Mouse (Mus musculus) embryonic facial prominence, embryonic 12.5 days (tissue): ENCODE measurements around the gene Gm9821. TPM values are rescaled to one million over a fixed set of nuclear protein-coding genes. Genes with fewer than 3 reads are reported as not detected.

Experiments
- ATAC-seq: fragments of 200-750 bp; cut with Nextera tagmentation; 2 replicates; pipeline ENCODE4 v1.8.0; 2017; ENCODE audit not compliant: insufficient number of reproducible peaks, insufficient read depth, low FRiP score, low TSS enrichment
- H3K27ac ChIP-seq: fragments of 300-500 bp; sonication (generic); 2 replicates; pipeline ENCODE4 v1.5.1; 2016; ENCODE audit warnings: mild to moderate bottlenecking
- H3K27me3 ChIP-seq: fragments of 300-500 bp; sonication (generic); 2 replicates; pipeline ENCODE4 v1.6.1; 2016; ENCODE audit warnings: mild to moderate bottlenecking, moderate library complexity
- H3K36me3 ChIP-seq: fragments of 300-500 bp; sonication (generic); 2 replicates; pipeline ENCODE4 v1.6.1; 2016; ENCODE audit warnings: mild to moderate bottlenecking
- H3K4me1 ChIP-seq: fragments of 300-500 bp; sonication (generic); 2 replicates; pipeline ENCODE4 v1.6.1; 2016
- H3K4me2 ChIP-seq: fragments of 300-500 bp; sonication (generic); replicated peaks from 2 replicates; pipeline ENCODE4 v1.6.1; 2016; ENCODE audit warnings: mild to moderate bottlenecking, moderate library complexity
- H3K4me3 ChIP-seq: fragments of 300-500 bp; sonication (generic); 2 replicates; pipeline ENCODE4 v1.5.1; 2016; ENCODE audit warnings: mild to moderate bottlenecking
- H3K9ac ChIP-seq: fragments of 300-500 bp; sonication (generic); 2 replicates; pipeline ENCODE4 v1.6.1; 2016; ENCODE audit warnings: mild to moderate bottlenecking, moderate library complexity
- H3K9me3 ChIP-seq: fragments of 300-500 bp; sonication (generic); 2 replicates; pipeline ENCODE4 v1.6.1; 2016; ENCODE audit warnings: mild to moderate bottlenecking, moderate library complexity
- WGBS: fragments of 180-500 bp; shearing (Covaris S2); methylation state at CpG from one replicate; pipeline ENCODE4 v1.1.7; 2016; 5-methylcytosine and 5-hydroxymethylcytosine counted together
- polyA plus RNA-seq: library from polyadenylated mRNA; unstranded; fragments of >200 nt; fragmentation: Nextera tagmentation; extraction: Ambion mirVana; gene quantifications from 2 replicates; pipeline ENCODE4 v1.2.1, GENCODE M21; 2016

Gene Gm9821
- polyA plus RNA-seq, 1 experiment from 2014 or later, result 0.73 TPM

GRCm38 (mm10) chr2:91963443-91963932 lies 18.0 kb downstream of the Gm9821 start:
- Histone ChIP-seq H3K27me3 (0 out of 2 replicates have a peak, but pooled peaks cover 3% of the 10 kb centered on the region), H3K4me2 (peak overlapping the region; percentile 93), H3K9ac (peak overlapping the region; percentile 92), H3K9me3 (no peaks in the 10 kb centered on the region), H3K4me3 (peak overlapping the region; percentile 88), H3K27ac (peak overlapping the region; percentile 80), H3K4me1 (peaks cover 35% of the 10 kb centered on the region), H3K36me3 (no peaks in the 10 kb centered on the region)
- under 1% methylated on average over 43 of the region's 57 CpGs for WGBS
- peak; percentile 93 for ATAC-seq

- H3K9ac ChIP-seq, result no peak overlapping the region
- no peak for ATAC-seq
- H3K4me1 ChIP-seq, result peaks cover 28% of the 10 kb centered on the region
- peak overlapping the region; percentile 33 for H3K4me2 ChIP-seq
- 0 out of 2 replicates have a peak, but pooled peaks cover 3% of the 10 kb centered on the region for H3K27me3 ChIP-seq
- no peak overlapping the region; the same call in 1 of the 2 replicates for H3K27ac ChIP-seq
- peak overlapping the region; percentile 17 for H3K4me3 ChIP-seq
- no peaks in the 10 kb centered on the region for H3K36me3 ChIP-seq
- H3K9me3 ChIP-seq, result no peaks in the 10 kb centered on the region
- WGBS, result 64% methylated on average over 3 of the region's 3 CpGs
Observed at GRCm38 (mm10) chr2:91964610-91965204, 19.2 kb downstream of the Gm9821 start.

GRCm38 (mm10) chr2:91965417-91965816 lies 19.9 kb downstream of the Gm9821 start:
- Histone ChIP-seq H3K27ac (no peak overlapping the region; the same call in 1 of the 2 replicates), H3K9me3 (no peaks in the 10 kb centered on the region), H3K9ac (0 out of 2 replicates have a peak overlapping the region, but pooled peaks have one; percentile 11), H3K4me1 (peaks cover 26% of the 10 kb centered on the region), H3K4me3 (peak overlapping the region; percentile 17), H3K36me3 (no peaks in the 10 kb centered on the region), H3K27me3 (peaks cover 6% of the 10 kb centered on the region; the same call in 1 of the 2 replicates), H3K4me2 (peak overlapping the region; percentile 33)
- ATAC-seq, result no peak
- WGBS, result 13% methylated on average over 20 of the region's 20 CpGs

- Histone ChIP-seq H3K4me2 (no peak overlapping the region), H3K9me3 (no peaks in the 10 kb centered on the region), H3K4me1 (peaks cover 31% of the 10 kb centered on the region), H3K36me3 (no peaks in the 10 kb centered on the region), H3K4me3 (no peak overlapping the region), H3K27me3 (peaks cover 11% of the 10 kb centered on the region; the same call in 1 of the 2 replicates), H3K9ac (no peak overlapping the region), H3K27ac (no peak overlapping the region)
- WGBS, result 85% methylated on average over 5 of the region's 5 CpGs
- ATAC-seq, result no peak
Observed at GRCm38 (mm10) chr2:91966367-91966766, 20.9 kb downstream of the Gm9821 start.

- no peak overlapping the region for H3K9ac ChIP-seq
- H3K27ac ChIP-seq, result 0 out of 2 replicates have a peak overlapping the region, but pooled peaks have one; percentile 12
Observed at GRCm38 (mm10) chr2:91967962-91968361, 22.5 kb downstream of the Gm9821 start.

GRCm38 (mm10) chr2:91971231-91972097 lies 26.0 kb downstream of the Gm9821 start:
- Histone ChIP-seq H3K4me2 (peak overlapping the region; percentile 15; the same call in 1 of the 2 replicates), H3K9ac (no peak overlapping the region), H3K9me3 (no peaks in the 10 kb centered on the region), H3K4me1 (peaks cover 27% of the 10 kb centered on the region), H3K27ac (no peak overlapping the region), H3K27me3 (peaks cover 43% of the 10 kb centered on the region), H3K36me3 (no peaks in the 10 kb centered on the region), H3K4me3 (no peak overlapping the region)
- WGBS, result 17% methylated on average over 21 of the region's 21 CpGs
- no peak for ATAC-seq

More at GRCm38 (mm10) chr2:91967962-91968361, 22.5 kb downstream of the Gm9821 start:
- Histone ChIP-seq H3K9me3 (no peaks in the 10 kb centered on the region), H3K4me1 (peaks cover 28% of the 10 kb centered on the region), H3K36me3 (no peaks in the 10 kb centered on the region), H3K27me3 (peaks cover 15% of the 10 kb centered on the region; the same call in 1 of the 2 replicates), H3K4me3 (no peak overlapping the region), H3K4me2 (no peak overlapping the region)
- ATAC-seq, result no peak
- 53% methylated on average over 11 of the region's 11 CpGs for WGBS

GRCm38 (mm10) chr2:91972121-91972566 lies 26.6 kb downstream of the Gm9821 start:
- Histone ChIP-seq H3K27ac (no peak overlapping the region), H3K9me3 (no peaks in the 10 kb centered on the region), H3K9ac (no peak overlapping the region), H3K4me3 (no peak overlapping the region), H3K4me1 (peaks cover 27% of the 10 kb centered on the region), H3K27me3 (peaks cover 50% of the 10 kb centered on the region), H3K4me2 (no peak overlapping the region), H3K36me3 (no peaks in the 10 kb centered on the region)
- no peak for ATAC-seq
- WGBS, result 36% methylated on average over 13 of the region's 13 CpGs

- H3K9ac ChIP-seq, result no peak overlapping the region
- 30% methylated on average over 7 of the region's 7 CpGs for WGBS
- H3K4me3 ChIP-seq, result no peak overlapping the region
- no peak overlapping the region for H3K27ac ChIP-seq
- H3K4me1 ChIP-seq, result peaks cover 27% of the 10 kb centered on the region
- no peaks in the 10 kb centered on the region for H3K9me3 ChIP-seq
- peaks cover 57% of the 10 kb centered on the region for H3K27me3 ChIP-seq
- no peak overlapping the region for H3K4me2 ChIP-seq
- no peaks in the 10 kb centered on the region for H3K36me3 ChIP-seq
- no peak for ATAC-seq
Observed at GRCm38 (mm10) chr2:91973416-91974135, 28.1 kb downstream of the Gm9821 start.

- WGBS, result 1% methylated on average over 79 of the region's 79 CpGs
Observed at GRCm38 (mm10) chr2:91975581-91976541, 30.4 kb downstream of the Gm9821 start, which contains the start of gene Dgkz. Gene Dgkz (minus strand): TSS chr2:91975864.

GRCm38 (mm10) chr2:91977960-91978359 lies 32.5 kb downstream of the Gm9821 start:
- Histone ChIP-seq H3K4me1 (peaks cover 23% of the 10 kb centered on the region), H3K4me2 (no peak overlapping the region), H3K27ac (peak overlapping the region; percentile 54; the same call in 1 of the 2 replicates), H3K9ac (no peak overlapping the region), H3K9me3 (no peaks in the 10 kb centered on the region), H3K27me3 (peaks cover 46% of the 10 kb centered on the region), H3K36me3 (no peaks in the 10 kb centered on the region), H3K4me3 (no peak overlapping the region)
- 74% methylated on average over 4 of the region's 4 CpGs for whole genome bisulfite sequencing
- no peak for ATAC-seq

More at GRCm38 (mm10) chr2:91975581-91976541, 30.4 kb downstream of the Gm9821 start, which contains the start of gene Dgkz:
- peak; percentile 58; the same call in 1 of the 2 replicates for ATAC-seq
- H3K4me1 ChIP-seq, result peaks cover 37% of the 10 kb centered on the region
- no peaks in the 10 kb centered on the region for H3K36me3 ChIP-seq
- no peaks in the 10 kb centered on the region for H3K9me3 ChIP-seq
- H3K27me3 ChIP-seq, result peaks cover 53% of the 10 kb centered on the region
- H3K9ac ChIP-seq, result peak within 1 kb of the TSS; percentile 43
- no peak within 1 kb of the TSS for H3K27ac ChIP-seq
- H3K4me3 ChIP-seq, result peak within 1 kb of the TSS; percentile 37
- H3K4me2 ChIP-seq, result peak within 1 kb of the TSS; percentile 69
